Mouse (Mus musculus) lung, postnatal 0 days (tissue): Measurements from ENCODE around the gene Sat1.

ENCODE experiments used
- CTCF ChIP-seq: IDR thresholded peaks from 2 replicates; pipeline ENCODE4 v1.5.1; 2016; ENCODE audit warnings: antibody characterized with exemption, mild to moderate bottlenecking
- EP300 ChIP-seq: IDR thresholded peaks from 2 replicates; pipeline ENCODE4 v1.6.1; 2016; ENCODE audit warnings: antibody characterized with exemption, mild to moderate bottlenecking, control low read depth

DNA sequence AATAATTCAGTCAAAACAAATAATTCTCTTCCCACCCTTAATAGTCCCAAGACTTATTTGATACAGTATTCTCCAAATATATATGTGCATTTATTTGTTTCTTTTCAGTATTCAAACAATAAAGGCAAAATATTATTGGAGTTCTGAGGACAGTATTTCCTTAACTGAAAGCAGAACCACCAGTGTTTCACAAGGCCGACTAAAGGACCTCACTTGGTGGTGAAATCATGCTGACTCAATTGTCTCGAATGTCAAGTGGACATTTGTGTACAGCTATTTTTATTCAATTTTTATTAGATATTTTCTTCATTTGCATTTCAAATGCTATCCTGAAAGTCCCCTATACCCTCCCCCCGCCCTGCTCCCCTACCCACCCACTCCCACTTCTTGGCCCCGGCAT lies 21.3 kb downstream of the Sat1 start:
- TF ChIP-seq CTCF = no peak
- no peak for TF ChIP-seq EP300
